Mouse (Mus musculus) CD4-positive, CD25-positive, alpha-beta regulatory T cell, adult 4 months (primary cell): Measurements from ENCODE around the gene Tmem150c. TPM values are rescaled to one million over a fixed set of nuclear protein-coding genes. Genes with fewer than 3 reads are reported as not detected.

Source experiments
- polyA plus RNA-seq, 2 experiments: library from polyadenylated mRNA; unstranded; fragments of 100-300 nt; shearing (Covaris generic); gene quantifications; one replicate each; pipeline ENCODE4 v1.2.1; 2017

Gene Tmem150c
- polyA plus RNA-seq, 2 experiments from 2014 or later, result not detected

Other genes with a start within 250 kb of the Tmem150c start
- 10 to 100 TPM; 28.6 to 54.5 TPM for gene Hnrnpd, start 180.9 kb downstream of the Tmem150c start, polyA plus RNA-seq
- gene 4930524J08Rik, start 180.7 kb downstream of the Tmem150c start, polyA plus RNA-seq, result not detected
- 100 to 1,000 TPM; 120 to 126 TPM for gene Hnrnpdl, start 120.1 kb downstream of the Tmem150c start, polyA plus RNA-seq
- 10 to 100 TPM; 30.4 to 31.8 TPM for gene Enoph1, start 119.8 kb downstream of the Tmem150c start, polyA plus RNA-seq